Mouse (Mus musculus) forebrain, postnatal 0 days (tissue): ENCODE results near the gene Gm10642. TPM values are rescaled to one million over a fixed set of nuclear protein-coding genes. Genes with fewer than 3 reads are reported as not detected.

Experiments used
- ATAC-seq: fragments of 200-750 bp; cut with Nextera tagmentation; 2 replicates; pipeline ENCODE4 v1.8.0; 2017; ENCODE audit warnings: mild to moderate bottlenecking, moderate library complexity
- DNase-seq: peaks from one replicate; pipeline ENCODE4 v3.0.0-alpha.2; 2015
- H3K27ac ChIP-seq: fragments of 300-500 bp; sonication (generic); 2 replicates; pipeline ENCODE4 v1.5.1; 2014; ENCODE audit warnings: low read depth, mild to moderate bottlenecking, antibody characterized with exemption, low read length, moderate library complexity, mixed read lengths
- H3K27me3 ChIP-seq: fragments of 300-500 bp; sonication (generic); 2 replicates; pipeline ENCODE4 v1.6.1; 2014; ENCODE audit warnings: mild to moderate bottlenecking, low read length, mixed read lengths; ENCODE audit not compliant: insufficient read depth
- H3K36me3 ChIP-seq: fragments of 300-500 bp; sonication (generic); 2 replicates; pipeline ENCODE4 v1.6.1; 2014; ENCODE audit warnings: mild to moderate bottlenecking, moderate library complexity; ENCODE audit not compliant: insufficient read depth
- H3K4me1 ChIP-seq: fragments of 300-500 bp; sonication (generic); 2 replicates; pipeline ENCODE4 v1.6.1; 2014; ENCODE audit warnings: antibody characterized with exemption; ENCODE audit not compliant: insufficient read depth
- H3K4me2 ChIP-seq: fragments of 300-500 bp; sonication (generic); 2 replicates; pipeline ENCODE4 v1.6.1; 2014; ENCODE audit warnings: low read depth, mild to moderate bottlenecking, moderate library complexity
- H3K4me3 ChIP-seq: fragments of 300-500 bp; sonication (generic); 2 replicates; pipeline ENCODE4 v1.5.1; 2014; ENCODE audit warnings: low read depth, low read length, mixed read lengths
- H3K9ac ChIP-seq: fragments of 300-500 bp; sonication (generic); 2 replicates; pipeline ENCODE4 v1.6.1; 2014; ENCODE audit warnings: mild to moderate bottlenecking
- H3K9me3 ChIP-seq: fragments of 300-500 bp; sonication (generic); 2 replicates; pipeline ENCODE4 v1.6.1; 2016; ENCODE audit warnings: low read length
- CTCF ChIP-seq: sonication (generic); IDR thresholded peaks from 2 replicates; pipeline ENCODE4 v1.5.1; 2016; ENCODE audit warnings: antibody characterized with exemption, control low read depth, low read depth
- WGBS: fragments of 180-500 bp; shearing (Covaris S2); extraction: QIAGEN DNeasy Blood & Tissue Kit; methylation state at CpG from one replicate; pipeline ENCODE4 v1.1.7; 2014; 5-methylcytosine and 5-hydroxymethylcytosine counted together
- polyA plus RNA-seq: library from polyadenylated mRNA; unstranded; fragments of >200 nt; fragmentation: Nextera tagmentation; extraction: Ambion mirVana; gene quantifications from 2 replicates; pipeline ENCODE4 v1.2.1, GENCODE M21; 2015
- total RNA-seq: library from RNA; depleted of rRNA; stranded (reverse); fragments of >200 nt; gene quantifications from 2 replicates; pipeline ENCODE4 v1.2.3, GENCODE M21; 2014

Gene Gm10642
- total and polyA plus RNA-seq, 2 experiments from 2014 or later: 1.4 to 1.5 TPM

DNA sequence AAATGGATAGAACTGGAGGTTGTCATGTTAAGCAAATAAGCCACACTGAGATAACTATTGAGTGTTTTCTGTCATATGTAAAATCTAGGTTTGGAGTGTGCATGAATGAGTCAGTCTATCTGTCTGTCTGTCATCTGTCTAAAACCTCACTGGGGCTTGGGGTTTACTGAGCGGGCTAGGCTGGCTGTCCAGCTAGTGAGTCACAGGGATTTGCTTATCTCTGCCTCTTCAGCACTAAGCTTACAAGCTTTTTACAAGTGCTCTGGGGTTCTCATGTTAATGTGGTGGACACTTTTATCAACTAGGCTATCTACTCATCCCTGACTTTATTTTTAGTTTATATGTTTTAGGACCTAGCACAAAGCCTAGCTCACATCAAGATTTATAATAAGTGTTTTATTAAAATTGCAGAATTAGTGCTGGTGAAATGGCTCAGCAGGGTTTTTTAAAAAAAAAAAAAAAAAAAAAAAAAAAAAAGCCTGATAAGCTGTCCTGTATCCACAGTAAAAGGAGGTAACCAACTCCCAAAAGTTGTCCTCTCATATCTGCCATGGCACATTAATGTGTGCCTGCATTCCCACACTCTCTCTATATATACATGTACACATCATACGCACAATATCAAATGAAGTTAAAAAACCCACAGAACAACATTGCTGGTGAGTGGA lies 32.4 kb downstream of the Gm10642 start:
- no peak for TF ChIP-seq CTCF
- ATAC-seq (no peak), DNase-seq (no peak)
- Histone ChIP-seq H3K27ac (no peak overlapping the region), H3K4me3 (no peak overlapping the region), H3K4me1 (no peaks in the 10 kb centered on the region), H3K27me3 (no peaks in the 10 kb centered on the region), H3K9me3 (no peaks in the 10 kb centered on the region), H3K36me3 (no peaks in the 10 kb centered on the region), H3K9ac (no peak overlapping the region), H3K4me2 (no peak overlapping the region)
- 92% methylated on average over 2 of the region's 2 CpGs for WGBS

DNA sequence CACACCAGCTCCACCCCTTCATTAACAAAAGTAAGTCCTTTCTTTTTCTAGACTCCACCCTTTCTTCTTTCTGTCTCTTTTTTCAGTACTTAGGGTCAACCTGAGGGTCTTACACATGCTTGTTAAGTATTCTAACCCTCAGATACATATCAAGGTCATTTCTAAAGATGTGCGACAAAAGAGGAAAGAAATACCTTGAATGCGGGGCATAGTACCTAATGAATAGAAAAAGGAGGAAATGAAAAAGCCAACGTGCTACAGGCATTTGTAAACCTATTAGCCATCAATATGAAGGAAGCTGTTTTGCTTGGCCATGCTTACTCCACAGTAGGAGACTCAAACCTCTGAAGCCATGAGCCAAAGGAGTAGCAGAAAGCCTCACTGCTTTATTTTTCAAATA lies 33.9 kb downstream of the Gm10642 start:
- Histone ChIP-seq H3K9me3 (no peaks in the 10 kb centered on the region), H3K36me3 (no peaks in the 10 kb centered on the region), H3K4me2 (no peak overlapping the region), H3K27me3 (no peaks in the 10 kb centered on the region), H3K27ac (no peak overlapping the region), H3K4me1 (no peaks in the 10 kb centered on the region), H3K9ac (no peak overlapping the region), H3K4me3 (no peak overlapping the region)
- no peak for ATAC-seq
- no peak for TF ChIP-seq CTCF
- DNase-seq: no peak
- WGBS: 64% methylated on average over 3 of the region's 3 CpGs

- DNase-seq: no peak
- Histone ChIP-seq H3K36me3 (no peaks in the 10 kb centered on the region), H3K4me3 (no peak overlapping the region)
Measured at GRCm38 (mm10) chr9:70690579-70690978, 34.5 kb downstream of the Gm10642 start.

GRCm38 (mm10) chr9:70691772-70692693 lies 36.0 kb downstream of the Gm10642 start:
- Histone ChIP-seq H3K9ac (no peak overlapping the region), H3K9me3 (no peaks in the 10 kb centered on the region), H3K27me3 (no peaks in the 10 kb centered on the region), H3K4me2 (no peak overlapping the region), H3K36me3 (no peaks in the 10 kb centered on the region), H3K4me1 (no peaks in the 10 kb centered on the region), H3K4me3 (no peak overlapping the region), H3K27ac (no peak overlapping the region)
- no peak for DNase-seq
- WGBS: 91% methylated on average over 2 of the region's 2 CpGs
- no peak for ATAC-seq
- no peak for TF ChIP-seq CTCF

More at GRCm38 (mm10) chr9:70690579-70690978, 34.5 kb downstream of the Gm10642 start:
- no peak for TF ChIP-seq CTCF
- no peaks in the 10 kb centered on the region for H3K9me3 ChIP-seq
- H3K27me3 ChIP-seq: no peaks in the 10 kb centered on the region
- no peak for ATAC-seq
- H3K4me1 ChIP-seq: no peaks in the 10 kb centered on the region
- H3K4me2 ChIP-seq: no peak overlapping the region
- H3K27ac ChIP-seq: no peak overlapping the region
- no peak overlapping the region for H3K9ac ChIP-seq

DNA sequence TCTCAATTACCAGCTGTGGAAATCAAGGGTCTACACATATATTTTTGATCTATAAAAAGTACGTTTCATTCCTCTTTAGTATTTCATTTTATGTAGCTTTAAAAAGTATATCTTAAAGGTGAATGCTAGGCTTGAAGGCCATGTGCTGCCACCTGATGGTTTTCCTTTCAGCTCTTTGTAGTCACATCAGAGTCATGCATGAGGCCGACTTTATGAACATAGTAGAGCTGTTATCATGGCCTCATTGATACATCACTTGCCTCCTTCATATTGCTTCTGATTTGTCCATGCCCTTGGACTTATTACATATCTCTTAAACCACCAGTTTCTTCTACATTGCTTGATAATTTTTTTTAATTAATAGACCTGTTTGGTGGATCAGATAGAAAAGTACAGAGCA lies 39.7 kb downstream of the Gm10642 start:
- Histone ChIP-seq H3K4me2 (no peak overlapping the region), H3K27ac (no peak overlapping the region), H3K4me3 (no peak overlapping the region), H3K9ac (no peak overlapping the region), H3K36me3 (no peaks in the 10 kb centered on the region), H3K9me3 (no peaks in the 10 kb centered on the region), H3K27me3 (no peaks in the 10 kb centered on the region), H3K4me1 (no peaks in the 10 kb centered on the region)
- WGBS: 94% methylated on average over 2 of the region's 2 CpGs
- ATAC-seq (no peak), DNase-seq (no peak)
- TF ChIP-seq CTCF: no peak

- H3K27ac ChIP-seq: no peak overlapping the region
- no peak for DNase-seq
- no peak overlapping the region for H3K9ac ChIP-seq
- no peak for ATAC-seq
- H3K27me3 ChIP-seq: no peaks in the 10 kb centered on the region
- TF ChIP-seq CTCF: no peak
- H3K36me3 ChIP-seq: no peaks in the 10 kb centered on the region
- no peak overlapping the region for H3K4me3 ChIP-seq
- H3K4me2 ChIP-seq: no peak overlapping the region
- H3K4me1 ChIP-seq: no peaks in the 10 kb centered on the region
- no peaks in the 10 kb centered on the region for H3K9me3 ChIP-seq
- 83% methylated on average over 1 of the region's 1 CpGs for WGBS
Measured at GRCm38 (mm10) chr9:70698090-70698489, 42.0 kb downstream of the Gm10642 start.

GRCm38 (mm10) chr9:70703597-70704203 lies 47.6 kb downstream of the Gm10642 start:
- H3K27me3 ChIP-seq: no peaks in the 10 kb centered on the region
- H3K4me3 ChIP-seq: no peak overlapping the region
- WGBS: 95% methylated on average over 5 of the region's 5 CpGs
- no peaks in the 10 kb centered on the region for H3K36me3 ChIP-seq
- no peak overlapping the region for H3K27ac ChIP-seq
- no peak overlapping the region for H3K4me2 ChIP-seq
- no peaks in the 10 kb centered on the region for H3K9me3 ChIP-seq
- no peak for TF ChIP-seq CTCF
- ATAC-seq: no peak
- H3K4me1 ChIP-seq: no peaks in the 10 kb centered on the region
- H3K9ac ChIP-seq: no peak overlapping the region
- no peak for DNase-seq
